Mouse (Mus musculus) kidney, adult 11 months (tissue): ENCODE measurements at regions not wholly inside any gene's neighbourhood (a gene's known extent, or its start where the extent isn't known, plus 50 kb on each side); places are given as distances from the start of the nearest gene placed in this dataset.
"Not testable (repeated sequence)": the region's sequence is repeated elsewhere in the genome, so short reads cannot be mapped to it uniquely, and the experiment has no call there.

Experiments used
- DNase-seq: peaks from one replicate; pipeline ENCODE4 v3.0.0; 2022

DNA sequence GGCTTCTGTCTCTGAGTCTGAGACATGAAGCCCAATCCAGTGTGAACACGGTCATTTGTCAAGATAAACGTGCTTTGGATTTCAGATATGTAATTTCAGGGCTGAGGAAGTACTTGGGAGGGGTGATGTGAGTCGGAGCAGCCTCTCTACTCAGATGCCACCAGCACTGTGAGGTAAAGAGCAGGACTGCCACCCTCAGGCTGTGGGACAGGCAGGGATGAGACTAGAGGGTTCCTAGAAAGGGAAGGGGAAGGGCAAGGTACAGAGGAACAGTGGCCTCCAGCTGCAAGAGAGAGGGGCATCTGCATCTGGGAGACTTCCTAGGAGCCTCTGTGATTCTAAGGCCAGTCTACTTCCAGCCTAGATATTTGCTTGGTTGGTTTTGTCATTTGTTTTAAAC is 78.7 kb upstream of the Csrp2 start:
- no peak for DNase-seq

DNA sequence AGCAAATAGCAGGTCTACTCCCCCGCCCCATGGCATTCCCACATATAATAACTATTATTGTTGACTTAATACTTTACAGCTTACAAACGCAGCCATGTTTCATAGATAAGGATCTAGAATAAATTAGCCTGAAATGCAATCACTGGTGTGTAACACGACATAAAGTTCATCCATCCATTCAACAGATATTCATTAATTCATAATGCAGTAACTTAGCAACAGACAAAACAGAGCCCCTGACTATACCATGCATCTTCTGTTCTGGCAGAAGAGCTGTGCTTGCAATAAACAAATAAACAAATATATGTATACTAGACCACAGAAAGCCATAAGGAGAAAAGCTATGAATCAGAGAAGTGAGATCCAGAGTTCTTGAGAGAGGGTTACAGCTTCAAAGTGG is 77.9 kb upstream of the Csrp2 start:
- DNase-seq = no peak

DNA sequence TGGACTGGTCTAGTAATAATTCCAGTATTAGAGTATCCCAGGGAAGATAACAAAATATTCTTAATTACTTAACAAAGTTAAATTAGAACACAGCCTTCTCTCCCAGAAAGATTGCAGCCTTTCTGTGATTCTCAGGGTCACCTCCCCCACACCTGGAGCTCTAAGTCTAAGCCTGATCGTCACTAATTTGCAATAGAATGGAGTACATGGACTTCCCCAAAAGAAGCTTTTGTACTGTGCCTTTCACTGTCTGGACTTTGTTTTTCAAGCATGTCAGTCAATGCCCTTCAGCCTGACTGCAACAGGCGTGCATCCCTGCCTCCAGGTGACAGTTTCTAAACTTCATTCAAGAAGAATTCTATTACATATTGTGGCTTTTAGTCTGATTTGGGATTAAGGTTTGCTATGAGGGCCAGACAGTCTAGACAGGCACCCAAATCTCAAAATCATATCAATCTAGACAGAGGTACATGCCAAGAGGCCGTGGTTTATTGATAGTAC is 64.9 kb upstream of the Csrp2 start:
- not testable (repeated sequence) for DNase-seq

DNA sequence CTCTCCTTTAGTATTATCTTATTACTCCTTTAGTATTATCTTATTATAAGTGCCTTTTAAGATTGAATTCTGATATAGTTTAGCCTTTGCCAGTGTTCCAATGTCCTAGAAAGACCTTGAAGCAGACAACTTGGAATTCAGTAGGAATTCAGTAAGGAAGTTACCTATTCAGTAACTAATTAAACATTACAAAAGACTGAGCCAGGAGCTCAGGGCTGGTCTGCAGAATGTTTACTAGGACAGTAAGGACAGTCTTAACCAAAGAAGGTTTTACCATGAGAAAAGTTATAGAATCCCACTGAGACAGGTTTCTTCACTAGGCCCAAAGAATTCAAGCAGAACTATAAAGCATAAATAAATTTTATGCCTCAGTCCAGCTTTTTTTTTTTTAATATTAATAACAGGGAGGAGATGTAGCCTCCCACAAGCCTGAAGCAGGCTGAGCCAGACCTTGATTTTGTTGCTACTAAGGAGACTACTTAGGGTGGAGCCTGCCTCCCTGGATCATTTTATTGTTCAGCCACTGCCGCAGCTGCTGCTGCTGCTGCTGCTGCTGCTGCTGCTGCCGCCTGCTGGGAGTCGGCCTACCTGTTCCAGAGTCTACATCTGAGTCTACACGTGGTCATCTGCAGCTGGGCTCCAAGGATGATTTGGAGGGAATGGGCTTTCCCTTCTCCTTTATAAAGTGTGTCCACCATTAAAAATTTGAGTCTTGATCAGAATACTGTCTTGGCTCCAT is 63.8 kb upstream of the Csrp2 start:
- peak; percentile 57 for DNase-seq

DNA sequence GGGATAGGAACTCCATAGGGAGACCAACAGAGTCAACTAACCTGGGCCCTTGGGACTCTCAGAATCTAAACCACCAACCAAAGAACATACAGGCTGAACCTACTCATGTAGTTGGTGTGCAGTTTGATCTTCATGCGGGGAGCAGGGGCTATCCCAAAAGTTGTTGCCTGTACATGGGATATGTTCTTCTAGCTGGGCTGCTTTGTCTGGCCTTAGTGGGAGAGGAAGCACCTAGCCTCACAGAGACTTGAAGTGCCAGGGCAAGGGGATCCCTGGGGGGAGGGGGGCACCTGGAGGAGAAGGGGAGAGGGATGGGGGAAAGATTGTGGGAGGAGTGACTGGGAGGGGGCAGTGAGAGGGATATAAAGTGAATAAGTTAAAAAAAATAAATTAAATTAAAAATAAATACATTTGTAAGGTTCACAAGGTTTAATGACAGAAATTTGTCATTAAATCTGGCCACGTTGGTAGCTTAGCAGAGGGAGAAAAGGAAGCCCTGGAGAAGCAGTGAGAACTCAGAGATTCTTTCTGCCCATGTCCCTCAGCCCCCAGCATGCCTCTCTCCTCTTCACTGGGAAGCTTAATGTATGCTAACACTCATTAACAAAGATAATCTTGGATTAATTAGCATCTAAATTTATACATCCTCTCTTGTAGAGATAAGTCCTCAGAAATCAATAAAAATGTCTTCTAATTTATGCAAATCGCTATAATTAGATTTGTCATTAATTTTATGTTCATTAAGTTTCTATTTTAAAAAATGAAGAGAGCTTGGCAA is 62.1 kb upstream of the Csrp2 start:
- DNase-seq = no peak

DNA sequence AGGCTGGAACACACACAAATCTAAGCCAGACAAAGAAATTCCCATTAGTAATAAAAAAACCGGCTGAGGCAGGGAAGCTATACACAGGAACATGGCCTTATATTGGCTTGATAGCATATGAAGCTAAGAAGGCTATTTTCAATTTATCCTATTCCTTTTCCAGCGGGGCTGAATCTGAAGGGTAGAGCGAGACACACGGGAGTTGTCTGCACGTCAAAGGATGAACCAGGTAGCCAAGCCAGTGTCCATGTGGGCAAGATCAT is 61.6 kb upstream of the Csrp2 start:
- DNase-seq = no peak

DNA sequence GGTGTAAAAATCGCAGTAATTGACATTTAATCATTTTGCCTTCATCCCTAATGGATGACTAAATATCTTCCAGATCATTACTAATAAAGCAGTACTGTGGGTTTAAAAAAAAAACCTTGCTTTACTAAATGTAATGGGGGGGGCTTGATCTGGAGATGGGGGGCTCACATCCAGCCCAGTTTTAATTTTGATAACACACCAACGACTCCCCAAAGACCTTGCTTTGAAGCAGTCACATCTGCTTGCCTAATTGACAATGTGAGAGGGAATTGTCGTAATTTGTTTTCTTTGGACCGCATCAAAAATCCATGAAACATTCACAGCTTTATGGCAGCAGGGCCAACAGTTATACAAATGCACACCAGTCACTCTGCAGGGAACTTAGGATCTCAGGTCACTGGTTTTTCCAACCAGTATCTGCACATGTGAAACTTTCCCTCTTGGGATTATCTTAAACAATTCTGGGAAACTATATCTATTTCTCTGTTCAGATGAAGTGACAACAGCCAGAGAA is 61.1 kb upstream of the Csrp2 start:
- no peak for DNase-seq

DNA sequence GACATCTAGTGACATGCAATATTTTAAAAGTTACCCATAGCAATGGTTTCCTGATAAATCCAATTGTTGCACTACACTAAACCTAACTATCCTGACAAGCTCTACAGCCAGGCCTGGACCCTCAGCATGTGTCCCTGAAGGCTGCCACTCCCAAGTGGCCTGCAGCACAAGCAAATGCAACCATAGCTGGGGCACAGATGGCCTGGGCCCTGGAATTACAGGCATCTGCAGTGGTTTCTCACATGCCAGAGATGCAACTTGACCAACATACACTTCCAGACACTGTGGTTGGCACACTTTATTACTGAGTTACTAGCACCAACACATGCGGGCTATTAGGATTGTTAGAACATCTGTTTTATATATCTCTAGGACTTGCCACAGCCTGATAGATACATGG is 60.3 kb upstream of the Csrp2 start:
- no peak for DNase-seq
